Mouse (Mus musculus) midbrain, embryonic 16.5 days (tissue): ENCODE results near the gene Kcnmb4. TPM values are rescaled to one million over a fixed set of nuclear protein-coding genes. Genes with fewer than 3 reads are reported as not detected.
A peak's percentile ranks its signal among the peaks of the same experiment; 100 is the strongest.

Experiments used
- ATAC-seq: fragments of 200-750 bp; cut with Nextera tagmentation; 2 replicates; pipeline ENCODE4 v1.8.0; 2017; ENCODE audit warnings: moderate TSS enrichment
- H3K27ac ChIP-seq: fragments of 300-500 bp; sonication (generic); 2 replicates; pipeline ENCODE4 v1.5.1; 2014; ENCODE audit warnings: mild to moderate bottlenecking, low read length, mixed read lengths
- H3K27me3 ChIP-seq: fragments of 300-500 bp; sonication (generic); 2 replicates; pipeline ENCODE4 v1.6.1; 2014; ENCODE audit warnings: low read depth, low read length, mixed read lengths; ENCODE audit not compliant: control insufficient read depth, insufficient read depth
- H3K36me3 ChIP-seq: fragments of 300-500 bp; sonication (generic); 2 replicates; pipeline ENCODE4 v1.6.1; 2014; ENCODE audit warnings: mild to moderate bottlenecking, low read length, moderate library complexity, mixed read lengths; ENCODE audit not compliant: control insufficient read depth, insufficient read depth
- H3K4me1 ChIP-seq: fragments of 300-500 bp; sonication (generic); 2 replicates; pipeline ENCODE4 v1.6.1; 2014; ENCODE audit warnings: mild to moderate bottlenecking, low read length, mixed read lengths; ENCODE audit not compliant: control insufficient read depth, insufficient read depth
- H3K4me2 ChIP-seq: fragments of 300-500 bp; sonication (generic); 2 replicates; pipeline ENCODE4 v1.6.1; 2014; ENCODE audit warnings: mild to moderate bottlenecking, low read length, mixed read lengths
- H3K4me3 ChIP-seq: fragments of 300-500 bp; sonication (generic); 2 replicates; pipeline ENCODE4 v1.5.1; 2014; ENCODE audit warnings: low read depth, mild to moderate bottlenecking, low read length, moderate library complexity, mixed read lengths
- H3K9ac ChIP-seq: fragments of 300-500 bp; sonication (generic); 2 replicates; pipeline ENCODE4 v1.6.1; 2014; ENCODE audit warnings: low read depth, low read length, mixed read lengths
- H3K9me3 ChIP-seq: fragments of 300-500 bp; sonication (generic); replicated peaks from 2 replicates; pipeline ENCODE4 v1.6.1; 2014; ENCODE audit warnings: mild to moderate bottlenecking, low read length, mixed read lengths; ENCODE audit not compliant: control insufficient read depth, poor library complexity, severe bottlenecking
- WGBS: fragments of 180-500 bp; shearing (Covaris S2); extraction: QIAGEN DNeasy Blood & Tissue Kit; methylation state at CpG from one replicate; pipeline ENCODE4 v1.1.7; 2014; 5-methylcytosine and 5-hydroxymethylcytosine counted together
- polyA plus RNA-seq: library from polyadenylated mRNA; unstranded; fragments of >200 nt; fragmentation: Nextera tagmentation; extraction: Ambion mirVana; gene quantifications from 2 replicates; pipeline ENCODE4 v1.2.1, GENCODE M21; 2015

Kcnmb4 gene
- polyA plus RNA-seq, 1 experiment from 2014 or later, result 17.1 TPM

GRCm38 (mm10) chr10:116384401-116384800 lies 89.3 kb downstream of the Kcnmb4 start:
- Histone ChIP-seq H3K4me1 (no peaks in the 10 kb centered on the region), H3K36me3 (no peaks in the 10 kb centered on the region), H3K4me3 (no peak overlapping the region), H3K27me3 (no peaks in the 10 kb centered on the region), H3K4me2 (no peak overlapping the region), H3K27ac (no peak overlapping the region), H3K9ac (no peak overlapping the region), H3K9me3 (no peaks in the 10 kb centered on the region)
- no peak for ATAC-seq
- 79% methylated on average over 4 of the region's 4 CpGs for WGBS

GRCm38 (mm10) chr10:116382826-116383685 lies 90.6 kb downstream of the Kcnmb4 start:
- ATAC-seq, result no peak
- Histone ChIP-seq H3K9ac (no peak overlapping the region), H3K27ac (no peak overlapping the region), H3K9me3 (no peaks in the 10 kb centered on the region), H3K36me3 (no peaks in the 10 kb centered on the region), H3K4me3 (no peak overlapping the region), H3K4me1 (no peaks in the 10 kb centered on the region), H3K27me3 (no peaks in the 10 kb centered on the region), H3K4me2 (no peak overlapping the region)
- 48% methylated on average over 13 of the region's 13 CpGs for WGBS

- 87% methylated on average over 4 of the region's 4 CpGs for WGBS
- ATAC-seq, result no peak
- no peaks in the 10 kb centered on the region for H3K9me3 ChIP-seq
These were observed 96.8 kb downstream of the Kcnmb4 start for GRCm38 (mm10) chr10:116376853-116377252.

GRCm38 (mm10) chr10:116374111-116374510 lies 99.6 kb downstream of the Kcnmb4 start:
- H3K36me3 ChIP-seq, result no peaks in the 10 kb centered on the region
- WGBS, result 90% methylated on average over 6 of the region's 6 CpGs
- ATAC-seq, result no peak

More at GRCm38 (mm10) chr10:116376853-116377252, 96.8 kb downstream of the Kcnmb4 start:
- Histone ChIP-seq H3K9ac (no peak overlapping the region), H3K36me3 (no peaks in the 10 kb centered on the region), H3K4me1 (no peaks in the 10 kb centered on the region), H3K4me2 (no peak overlapping the region), H3K4me3 (no peak overlapping the region), H3K27ac (no peak overlapping the region), H3K27me3 (no peaks in the 10 kb centered on the region)

GRCm38 (mm10) chr10:116370991-116371725 lies 102.5 kb downstream of the Kcnmb4 start:
- 0 out of 2 replicates have a peak, but pooled peaks have one; percentile 5 for ATAC-seq
- WGBS, result 25% methylated on average over 6 of the region's 6 CpGs
- H3K27ac ChIP-seq, result no peak overlapping the region

More at GRCm38 (mm10) chr10:116374111-116374510, 99.6 kb downstream of the Kcnmb4 start:
- Histone ChIP-seq H3K4me1 (0 out of 2 replicates have a peak, but pooled peaks cover 3% of the 10 kb centered on the region), H3K27ac (no peak overlapping the region), H3K9ac (no peak overlapping the region), H3K4me3 (no peak overlapping the region), H3K9me3 (no peaks in the 10 kb centered on the region), H3K4me2 (no peak overlapping the region), H3K27me3 (no peaks in the 10 kb centered on the region)

More at GRCm38 (mm10) chr10:116370991-116371725, 102.5 kb downstream of the Kcnmb4 start:
- Histone ChIP-seq H3K27me3 (no peaks in the 10 kb centered on the region), H3K36me3 (no peaks in the 10 kb centered on the region), H3K4me2 (no peak overlapping the region), H3K9ac (no peak overlapping the region), H3K9me3 (no peaks in the 10 kb centered on the region), H3K4me3 (no peak overlapping the region), H3K4me1 (0 out of 2 replicates have a peak, but pooled peaks cover 3% of the 10 kb centered on the region)

Other genes with a start within 250 kb of the Kcnmb4 start
- gene Ptprb, start 198.4 kb downstream of the Kcnmb4 start, polyA plus RNA-seq, result 3.4 and 3.5 TPM in 2 replicates
- 94.2 and 101 TPM in 2 replicates for gene Cnot2, start 107.6 kb upstream of the Kcnmb4 start, polyA plus RNA-seq